Mouse (Mus musculus) heart, embryonic 13.5 days (tissue): ENCODE results near the gene Psmc5. TPM values are rescaled to one million over a fixed set of nuclear protein-coding genes. Genes with fewer than 3 reads are reported as not detected.
A peak's percentile ranks its signal among the peaks of the same experiment; 100 is the strongest.

Experiments used
- ATAC-seq: fragments of 200-750 bp; cut with Nextera tagmentation; 2 replicates; pipeline ENCODE4 v1.8.0; 2017; ENCODE audit warnings: moderate TSS enrichment; ENCODE audit not compliant: insufficient number of reproducible peaks, low FRiP score, low TSS enrichment; ENCODE audit errors: extremely low read depth
- H3K27ac ChIP-seq: fragments of 300-500 bp; sonication (generic); replicated peaks from 2 replicates; pipeline ENCODE4 v1.5.1; 2015; ENCODE audit warnings: moderate library complexity, mild to moderate bottlenecking, inconsistent platforms
- H3K27me3 ChIP-seq: fragments of 300-500 bp; sonication (generic); replicated peaks from 2 replicates; pipeline ENCODE4 v1.6.1; 2015; ENCODE audit warnings: mild to moderate bottlenecking, inconsistent platforms
- H3K36me3 ChIP-seq: fragments of 300-500 bp; sonication (generic); 2 replicates; pipeline ENCODE4 v1.6.1; 2015; ENCODE audit warnings: mild to moderate bottlenecking, inconsistent platforms
- H3K4me1 ChIP-seq: fragments of 300-500 bp; sonication (generic); 2 replicates; pipeline ENCODE4 v1.6.1; 2015; ENCODE audit warnings: inconsistent platforms
- H3K4me2 ChIP-seq: fragments of 300-500 bp; sonication (generic); 2 replicates; pipeline ENCODE4 v1.6.1; 2015; ENCODE audit warnings: inconsistent platforms, mild to moderate bottlenecking, moderate library complexity
- H3K4me3 ChIP-seq: fragments of 300-500 bp; sonication (generic); 2 replicates; pipeline ENCODE4 v1.5.1; 2015; ENCODE audit warnings: moderate library complexity, mild to moderate bottlenecking, inconsistent platforms
- H3K9ac ChIP-seq: fragments of 300-500 bp; sonication (generic); 2 replicates; pipeline ENCODE4 v1.6.1; 2015; ENCODE audit warnings: inconsistent platforms, mild to moderate bottlenecking, moderate library complexity
- H3K9me3 ChIP-seq: fragments of 300-500 bp; sonication (generic); 2 replicates; pipeline ENCODE4 v1.6.1; 2016; ENCODE audit warnings: inconsistent platforms
- WGBS: fragments of 180-500 bp; shearing (Covaris S2); methylation state at CpG from one replicate; pipeline ENCODE4 v1.1.7; 2015; ENCODE audit warnings: mixed read lengths; 5-methylcytosine and 5-hydroxymethylcytosine counted together
- polyA plus RNA-seq: library from polyadenylated mRNA; unstranded; fragments of >200 nt; fragmentation: Nextera tagmentation; extraction: Ambion mirVana; gene quantifications from 2 replicates; pipeline ENCODE4 v1.2.1, GENCODE M21; 2015

Gene Psmc5
- polyA plus RNA-seq, 1 experiment from 2014 or later: 229 TPM

DNA sequence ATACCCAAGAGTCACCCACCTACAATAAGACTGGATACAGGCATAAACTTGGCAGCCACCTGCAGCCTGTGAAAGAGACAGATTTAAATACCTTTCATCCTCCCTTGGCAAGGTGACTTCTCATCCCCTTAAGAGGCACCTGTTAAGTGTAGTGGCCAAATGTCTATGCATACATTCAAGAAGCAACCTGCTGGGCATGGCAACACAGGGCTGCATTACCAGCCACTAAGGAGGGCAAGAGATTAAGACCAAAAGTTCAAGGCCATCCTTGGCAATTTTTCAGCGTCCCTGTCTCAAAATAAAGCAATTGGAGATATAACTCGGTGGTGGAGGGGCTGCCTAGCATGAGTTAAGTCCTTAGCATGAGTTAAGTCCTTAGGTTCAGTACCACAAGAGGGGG lies 1.2 kb upstream of the Psmc5 start:
- no peak for ATAC-seq
- Histone ChIP-seq H3K27ac (peak overlapping the region; percentile 74; the same call in 1 of the 2 replicates), H3K4me2 (peak overlapping the region; percentile 99), H3K4me3 (peak overlapping the region; percentile 80), H3K27me3 (no peaks in the 10 kb centered on the region), H3K36me3 (peaks cover 73% of the 10 kb centered on the region), H3K9me3 (no peaks in the 10 kb centered on the region), H3K4me1 (peaks cover 25% of the 10 kb centered on the region), H3K9ac (peak overlapping the region; percentile 89)
- WGBS: 15% methylated on average over 2 of the region's 2 CpGs

DNA sequence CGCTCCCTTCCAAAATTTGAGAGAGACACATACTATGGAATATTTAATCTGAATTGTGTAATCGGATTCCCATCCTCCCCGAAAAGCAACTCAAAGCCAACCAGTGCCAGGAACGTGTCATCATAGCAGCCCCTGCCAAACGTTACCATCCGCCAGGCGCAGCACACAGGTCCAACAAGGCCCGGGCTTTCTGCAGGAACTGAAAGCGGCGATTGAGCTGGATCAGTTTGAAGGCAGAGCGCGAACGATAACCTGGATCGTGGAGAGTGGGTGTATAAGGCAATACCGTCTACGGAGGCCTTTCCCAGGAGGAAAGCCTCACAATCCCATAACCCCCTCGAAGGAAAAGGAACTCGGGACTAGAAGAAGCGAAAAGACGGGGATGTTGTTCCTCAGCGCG lies 780 bp upstream of the Psmc5 start:
- Histone ChIP-seq H3K36me3 (peaks cover 70% of the 10 kb centered on the region), H3K4me1 (peaks cover 25% of the 10 kb centered on the region), H3K9me3 (no peaks in the 10 kb centered on the region), H3K9ac (peak overlapping the region; percentile 89), H3K27me3 (no peaks in the 10 kb centered on the region), H3K27ac (peak overlapping the region; percentile 74), H3K4me3 (peak overlapping the region; percentile 80), H3K4me2 (peak overlapping the region; percentile 99)
- ATAC-seq: no peak
- WGBS: 2% methylated on average over 22 of the region's 22 CpGs

DNA sequence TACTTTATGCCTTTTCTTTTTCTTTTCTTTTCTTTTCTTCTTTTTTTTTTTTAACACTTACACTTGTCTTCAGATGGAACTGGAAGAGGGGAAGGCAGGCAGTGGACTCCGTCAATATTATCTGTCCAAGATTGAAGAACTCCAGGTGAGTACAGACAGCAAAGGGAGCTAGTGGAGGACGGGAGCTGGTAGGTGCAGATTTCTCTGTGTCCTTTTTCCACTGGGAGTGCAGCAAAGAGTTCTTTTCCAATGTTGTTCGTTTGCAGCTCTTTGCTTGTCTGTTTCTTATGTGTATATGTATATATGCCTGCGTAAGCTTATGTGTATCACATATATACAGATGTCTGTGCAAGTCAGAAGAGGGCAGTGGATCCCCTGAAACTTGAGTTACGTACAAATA lies 821 bp downstream of the Psmc5 start:
- 55% methylated on average over 5 of the region's 5 CpGs for WGBS

DNA sequence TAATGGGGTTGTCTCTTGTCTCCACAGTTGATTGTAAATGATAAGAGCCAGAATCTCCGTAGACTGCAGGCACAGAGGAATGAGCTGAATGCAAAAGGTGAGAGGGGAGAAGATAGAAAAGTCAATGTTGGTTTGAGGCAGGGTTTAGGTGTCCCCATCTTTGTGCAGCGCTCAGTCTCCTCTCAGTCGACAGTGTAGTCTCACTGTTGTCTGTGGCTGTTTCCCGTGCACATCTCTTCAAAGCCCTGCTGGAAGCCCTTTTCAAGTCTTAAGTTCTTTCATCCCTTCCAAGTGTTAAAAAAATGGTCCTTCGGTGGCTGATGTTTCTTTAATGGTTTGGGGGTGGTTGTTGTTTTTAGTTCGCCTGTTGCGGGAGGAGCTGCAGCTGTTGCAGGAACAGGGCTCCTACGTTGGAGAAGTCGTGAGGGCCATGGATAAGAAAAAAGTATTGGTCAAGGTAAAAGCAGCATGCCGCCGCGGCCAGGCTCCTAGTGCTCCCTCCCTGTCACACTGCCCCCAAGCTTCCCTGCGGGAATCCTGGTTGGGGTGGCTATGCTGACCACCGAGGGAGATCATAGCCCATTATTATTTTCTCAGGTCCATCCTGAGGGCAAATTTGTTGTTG lies 5.0 kb downstream of the Psmc5 start:
- H3K4me1 ChIP-seq: peaks cover 13% of the 10 kb centered on the region
- H3K27me3 ChIP-seq: no peaks in the 10 kb centered on the region
- no peak overlapping the region for H3K9ac ChIP-seq
- no peak overlapping the region for H3K4me3 ChIP-seq
- peaks cover 83% of the 10 kb centered on the region for H3K36me3 ChIP-seq
- WGBS: 71% methylated on average over 14 of the region's 14 CpGs
- no peaks in the 10 kb centered on the region for H3K9me3 ChIP-seq
- H3K27ac ChIP-seq: no peak overlapping the region
- no peak overlapping the region for H3K4me2 ChIP-seq
- no peak for ATAC-seq

More for the DNA sequence above, 821 bp downstream of the Psmc5 start:
- no peaks in the 10 kb centered on the region for H3K27me3 ChIP-seq
- H3K9ac ChIP-seq: peak overlapping the region; percentile 89
- peaks cover 25% of the 10 kb centered on the region for H3K4me1 ChIP-seq
- H3K4me3 ChIP-seq: peak overlapping the region; percentile 80
- peaks cover 68% of the 10 kb centered on the region for H3K36me3 ChIP-seq
- H3K4me2 ChIP-seq: peak overlapping the region; percentile 99
- no peaks in the 10 kb centered on the region for H3K9me3 ChIP-seq
- peak overlapping the region; percentile 74; the same call in 1 of the 2 replicates for H3K27ac ChIP-seq
- ATAC-seq: no peak

DNA sequence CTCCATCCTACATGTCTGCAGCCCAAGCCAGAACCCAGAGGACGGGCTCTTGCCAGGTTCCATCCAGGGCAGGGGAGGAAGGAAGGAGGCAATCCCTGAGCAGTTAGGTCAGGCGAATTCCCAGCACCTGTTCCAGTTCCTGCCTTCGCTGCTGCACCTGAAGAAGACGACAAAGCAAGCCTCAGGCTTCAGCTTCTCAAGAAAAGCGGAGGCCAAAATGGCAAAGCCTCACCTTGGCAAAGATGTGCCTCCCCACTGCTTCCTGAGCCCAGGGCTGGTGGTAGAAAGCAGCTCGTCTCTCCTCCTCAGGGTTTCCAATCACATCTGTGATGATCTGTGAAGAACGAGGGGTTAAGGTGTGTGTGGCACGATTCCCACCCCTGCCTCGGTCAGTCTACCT lies 8.0 kb downstream of the Psmc5 start:
- H3K9ac ChIP-seq: no peak overlapping the region
- no peaks in the 10 kb centered on the region for H3K9me3 ChIP-seq
- no peak overlapping the region for H3K4me2 ChIP-seq
- H3K4me1 ChIP-seq: peaks cover 19% of the 10 kb centered on the region
- H3K4me3 ChIP-seq: no peak overlapping the region
- H3K27me3 ChIP-seq: no peaks in the 10 kb centered on the region
- peaks cover 85% of the 10 kb centered on the region for H3K36me3 ChIP-seq
- ATAC-seq: no peak
- WGBS: 91% methylated on average over 9 of the region's 9 CpGs
- no peak overlapping the region for H3K27ac ChIP-seq

- Histone ChIP-seq H3K27ac (no peak overlapping the region), H3K9me3 (no peaks in the 10 kb centered on the region), H3K4me3 (no peak overlapping the region), H3K4me1 (peaks cover 26% of the 10 kb centered on the region), H3K9ac (no peak overlapping the region), H3K36me3 (peaks cover 76% of the 10 kb centered on the region), H3K4me2 (no peak overlapping the region), H3K27me3 (no peaks in the 10 kb centered on the region)
- WGBS: 91% methylated on average over 15 of the region's 15 CpGs
- no peak for ATAC-seq
These were observed 9.0 kb downstream of the Psmc5 start for GRCm38 (mm10) chr11:106264988-106265387.

GRCm38 (mm10) chr11:106265570-106265969 lies 9.6 kb downstream of the Psmc5 start:
- Histone ChIP-seq H3K36me3 (peaks cover 74% of the 10 kb centered on the region), H3K4me3 (no peak overlapping the region), H3K27me3 (no peaks in the 10 kb centered on the region), H3K9me3 (no peaks in the 10 kb centered on the region), H3K4me1 (peaks cover 31% of the 10 kb centered on the region), H3K4me2 (no peak overlapping the region), H3K9ac (no peak overlapping the region), H3K27ac (no peak overlapping the region)
- ATAC-seq: no peak
- WGBS: 87% methylated on average over 4 of the region's 4 CpGs

- H3K4me1 ChIP-seq: peaks cover 40% of the 10 kb centered on the region
- no peak overlapping the region for H3K9ac ChIP-seq
- 90% methylated on average over 10 of the region's 10 CpGs for WGBS
- no peak for ATAC-seq
- peaks cover 65% of the 10 kb centered on the region for H3K36me3 ChIP-seq
- no peak overlapping the region for H3K27ac ChIP-seq
- no peak overlapping the region for H3K4me2 ChIP-seq
- H3K9me3 ChIP-seq: no peaks in the 10 kb centered on the region
- H3K4me3 ChIP-seq: no peak overlapping the region
- H3K27me3 ChIP-seq: no peaks in the 10 kb centered on the region
These were observed 10.5 kb downstream of the Psmc5 start for GRCm38 (mm10) chr11:106266431-106266830.

- Histone ChIP-seq H3K4me1 (peaks cover 44% of the 10 kb centered on the region), H3K27me3 (no peaks in the 10 kb centered on the region), H3K27ac (no peak overlapping the region), H3K4me3 (no peak overlapping the region), H3K9me3 (no peaks in the 10 kb centered on the region), H3K36me3 (peaks cover 56% of the 10 kb centered on the region), H3K9ac (0 out of 2 replicates have a peak overlapping the region, but pooled peaks have one; percentile 25), H3K4me2 (no peak overlapping the region)
- ATAC-seq: no peak
- WGBS: 57% methylated on average over 15 of the region's 15 CpGs
These were observed 11.4 kb downstream of the Psmc5 start for GRCm38 (mm10) chr11:106267311-106267852.

GRCm38 (mm10) chr11:106267871-106268270 lies 11.9 kb downstream of the Psmc5 start:
- Histone ChIP-seq H3K4me1 (peaks cover 44% of the 10 kb centered on the region), H3K9ac (peak overlapping the region; percentile 25; the same call in 1 of the 2 replicates), H3K27ac (no peak overlapping the region), H3K4me2 (no peak overlapping the region), H3K27me3 (no peaks in the 10 kb centered on the region), H3K9me3 (no peaks in the 10 kb centered on the region), H3K36me3 (peaks cover 51% of the 10 kb centered on the region), H3K4me3 (no peak overlapping the region)
- no peak for ATAC-seq
- WGBS: 69% methylated on average over 5 of the region's 5 CpGs

GRCm38 (mm10) chr11:106268326-106269059 lies 12.5 kb downstream of the Psmc5 start:
- Histone ChIP-seq H3K9me3 (no peaks in the 10 kb centered on the region), H3K4me1 (peaks cover 47% of the 10 kb centered on the region), H3K36me3 (peaks cover 44% of the 10 kb centered on the region), H3K4me2 (peak overlapping the region; percentile 18; the same call in 1 of the 2 replicates), H3K27me3 (no peaks in the 10 kb centered on the region), H3K4me3 (no peak overlapping the region), H3K9ac (peak overlapping the region; percentile 61), H3K27ac (peak overlapping the region; percentile 16)
- ATAC-seq: no peak
- 60% methylated on average over 8 of the region's 8 CpGs for WGBS
